Mouse (Mus musculus): ENCODE results near the gene Ndufa9.

DNA sequence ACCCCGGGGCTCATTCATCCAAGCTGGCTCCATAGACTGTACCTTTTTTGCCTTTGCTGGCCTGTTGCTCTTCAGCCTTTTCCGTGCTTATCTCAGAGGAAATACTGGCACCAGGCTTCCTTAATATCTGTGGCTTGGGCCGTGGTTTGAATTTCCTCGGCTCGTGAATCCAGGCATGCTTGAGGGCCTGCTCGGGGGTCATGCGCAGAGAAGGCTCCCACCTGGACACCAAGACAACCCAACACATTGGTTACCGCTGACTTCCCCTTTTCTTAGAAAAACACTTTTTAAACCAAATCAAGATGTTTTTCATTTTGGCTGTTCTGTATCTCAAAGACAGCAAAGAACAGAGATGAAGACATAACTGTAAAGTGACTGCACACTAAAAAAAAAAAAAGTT lies 28.2 kb upstream of the Ndufa9 start:
- TF ChIP-seq CTCF (conservative IDR thresholded peaks at IDR 0.05; ENCODE audit: insufficient read depth, insufficient read length, low read depth, low read length) (no peak), POLR2A (IDR thresholded peaks at IDR 0.05; ENCODE audit: low read depth, low read length) (no peak)

Data from kidney, adult 2 months (tissue).